In genomic region chr13:54318161-54318560, GRCm38 (mm10) we compare ENCODE assay signal across 18 mouse cellular contexts. TPM values are rescaled to one million over a fixed set of nuclear protein-coding genes. Genes with fewer than 3 reads are reported as not detected.
"Had no signal": no experiment of that assay in that cellular context is flagged by ENCODE, and none has a peak within 500 bp of the region (broad histone marks: within the 10 kb centered on the region; RNA-seq: fewer than 3 reads in every experiment).

No protein-coding gene starts in this region.

- ATAC-seq: hindbrain, embryonic 16.5 days; intestine, embryonic 15.5 days; midbrain, embryonic 13.5 days; midbrain, embryonic 16.5 days had no signal

- H3K9me3 ChIP-seq: intestine, embryonic 15.5 days; liver, embryonic 13.5 days; megakaryocyte, embryonic 14.5 days; midbrain, embryonic 10.5 days; midbrain, embryonic 13.5 days; neural tube, embryonic 13.5 days; stomach, embryonic 15.5 days had no signal

- H3K4me2 ChIP-seq: intestine, embryonic 15.5 days; liver, embryonic 13.5 days; lung, embryonic 14.5 days; midbrain, embryonic 13.5 days; neural tube, embryonic 13.5 days; stomach, embryonic 15.5 days had no signal

- DNase-seq: liver, embryonic 13.5 days; lung, embryonic 14.5 days; lung, postnatal 10 days; lung, postnatal 36 days; retina, postnatal 1 day; right cerebral cortex, postnatal 25 days; spleen, adult 18-20 months; thymus, postnatal 25 days had no signal

- H3K36me3 ChIP-seq: intestine, embryonic 15.5 days; liver, embryonic 13.5 days; neural tube, embryonic 13.5 days; stomach, embryonic 15.5 days had no signal

- H3K9ac ChIP-seq: intestine, embryonic 15.5 days; liver, embryonic 13.5 days; lung, embryonic 14.5 days; midbrain, embryonic 13.5 days; neural tube, embryonic 13.5 days; stomach, embryonic 15.5 days had no signal

- H3K27me3 ChIP-seq: intestine, embryonic 15.5 days; liver, embryonic 13.5 days; megakaryocyte, embryonic 14.5 days; midbrain, embryonic 13.5 days; neural tube, embryonic 13.5 days; stomach, embryonic 15.5 days had no signal

- H3K4me3 ChIP-seq: intestine, embryonic 15.5 days; liver, embryonic 13.5 days; megakaryocyte, embryonic 14.5 days; midbrain, embryonic 10.5 days; midbrain, embryonic 13.5 days; myocyte; neural tube, embryonic 13.5 days; stomach, embryonic 15.5 days had no signal

- H3K27ac ChIP-seq: intestine, embryonic 15.5 days; liver, embryonic 13.5 days; midbrain, embryonic 10.5 days; neural tube, embryonic 13.5 days; stomach, embryonic 15.5 days had no signal

RNA-seq across cellular contexts. Expression of gene Cplx2, which starts 53.0 kb away (rescaled TPM):
- total RNA-seq: monocyte, adult 5-6 weeks had no signal
